Mouse (Mus musculus): ENCODE measurements around the gene Eef1a1. TPM values are rescaled to one million over a fixed set of nuclear protein-coding genes. Genes with fewer than 3 reads are reported as not detected.

Eef1a1 gene
- polyA plus RNA-seq, 2 experiments = 2,316 to 4,315 TPM

DNA sequence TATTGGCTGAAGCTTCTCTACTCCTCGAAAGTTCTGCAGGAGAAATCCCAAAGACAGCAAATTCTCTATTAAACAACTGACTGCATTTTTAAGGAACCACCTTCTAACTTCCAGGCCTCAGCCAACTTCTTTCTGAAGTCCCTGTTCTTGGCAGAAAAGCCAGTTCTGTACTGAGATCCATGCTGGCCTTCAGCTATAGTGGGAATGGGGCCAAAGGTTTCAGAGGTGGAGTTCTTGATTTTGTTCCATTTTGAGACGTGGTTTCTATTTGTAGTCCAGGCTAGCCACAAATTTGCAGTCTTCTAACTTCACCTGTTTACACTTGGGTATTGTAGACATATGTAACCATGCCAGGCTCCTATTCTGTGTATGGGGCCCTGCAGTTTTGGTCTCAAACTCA, 37.3 kb upstream of the Eef1a1 start:
- Histone ChIP-seq H3K9ac (replicated peaks) (no peak overlapping the region), H3K36me3 (replicated peaks; ENCODE audit: control insufficient read depth, insufficient read depth, low read depth) (no peaks in the 10 kb centered on the region), H3K4me1 (replicated peaks; ENCODE audit: control insufficient read depth in 2 of 2, insufficient read depth in 2 of 2, low read length in 1 of 2) (peaks cover 5 to 9% of the 10 kb centered on the region in 2 experiments; a peak in 2 of 4 replicates), H3K4me2 (ENCODE audit: low read depth) (no peak overlapping the region), H3K9me3 (ENCODE audit: control insufficient read depth, low read length) (no peaks in the 10 kb centered on the region), H3K27ac (no peak overlapping the region), H3K27me3 (ENCODE audit: control insufficient read depth, insufficient read depth, low read length) (no peaks in the 10 kb centered on the region), H3K4me3 (ENCODE audit: insufficient read depth in 1 of 2, low read depth in 2 of 2, low read length in 2 of 2) (no peak overlapping the region)
- no peak for TF ChIP-seq CTCF (IDR thresholded peaks at IDR 0.05; ENCODE audit: low read depth)
- no peak for TF ChIP-seq EP300 (IDR thresholded peaks at IDR 0.05; ENCODE audit: low read depth)
- no peak for DNase-seq (ENCODE audit: low read depth in 3 of 3, low spot score in 3 of 3)
- 59% methylated on average over 2 of the region's 2 CpGs for WGBS (ENCODE audit: insufficient replicate concordance)
- ATAC-seq (ENCODE audit: insufficient read depth) = no peak

DNA sequence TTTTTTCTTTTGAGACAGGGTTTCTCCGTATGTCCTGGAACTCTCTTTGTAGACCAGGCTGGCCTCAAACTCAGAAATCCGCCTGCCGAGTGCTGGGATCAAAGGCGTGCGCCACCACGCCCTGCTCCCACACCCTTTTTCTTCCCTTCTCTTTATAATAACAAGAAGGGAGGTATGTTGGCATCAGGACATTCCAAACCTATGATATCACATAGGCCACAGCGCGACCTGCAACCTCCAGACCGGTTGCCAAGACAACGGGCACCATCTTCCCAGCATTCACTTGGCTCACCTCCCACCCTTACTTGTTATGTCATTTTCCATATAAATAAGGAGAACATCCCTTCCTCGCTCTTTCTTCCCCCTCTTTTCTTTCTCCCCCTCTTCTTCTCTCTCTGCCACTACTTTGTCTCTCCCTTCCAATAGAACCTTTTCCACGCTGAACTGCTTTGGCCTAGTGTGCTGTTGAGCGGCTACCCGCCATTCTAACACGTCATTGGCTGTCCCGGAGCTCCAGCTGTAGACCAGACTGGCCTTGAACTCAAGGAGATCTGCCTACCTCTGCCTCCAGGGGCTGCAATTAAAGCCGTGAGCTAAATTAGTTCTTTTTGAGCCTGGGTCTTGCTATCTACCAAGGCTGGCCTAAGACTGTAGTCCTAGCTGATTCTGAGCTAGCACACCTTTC, 36.6 kb upstream of the Eef1a1 start:
- ATAC-seq (ENCODE audit: insufficient read depth) (no peak), DNase-seq (ENCODE audit: low read depth in 3 of 3, low spot score in 3 of 3) (no peak)
- Histone ChIP-seq H3K9ac (replicated peaks) (no peak overlapping the region), H3K4me2 (ENCODE audit: low read depth) (no peak overlapping the region), H3K9me3 (ENCODE audit: control insufficient read depth, low read length) (no peaks in the 10 kb centered on the region), H3K4me3 (ENCODE audit: insufficient read depth in 1 of 2, low read depth in 2 of 2, low read length in 2 of 2) (no peak overlapping the region), H3K4me1 (replicated peaks; ENCODE audit: control insufficient read depth in 2 of 2, insufficient read depth in 2 of 2, low read length in 1 of 2) (peaks cover 6 to 14% of the 10 kb centered on the region in 2 experiments; a peak in 3 of 4 replicates), H3K36me3 (replicated peaks; ENCODE audit: control insufficient read depth, insufficient read depth, low read depth) (no peaks in the 10 kb centered on the region), H3K27me3 (ENCODE audit: control insufficient read depth, insufficient read depth, low read length) (no peaks in the 10 kb centered on the region), H3K27ac (no peak overlapping the region)
- WGBS (ENCODE audit: insufficient replicate concordance) = 84% methylated on average over 17 of the region's 17 CpGs
- TF ChIP-seq EP300 (IDR thresholded peaks at IDR 0.05; ENCODE audit: low read depth) (no peak), CTCF (IDR thresholded peaks at IDR 0.05; ENCODE audit: low read depth) (no peak)

DNA sequence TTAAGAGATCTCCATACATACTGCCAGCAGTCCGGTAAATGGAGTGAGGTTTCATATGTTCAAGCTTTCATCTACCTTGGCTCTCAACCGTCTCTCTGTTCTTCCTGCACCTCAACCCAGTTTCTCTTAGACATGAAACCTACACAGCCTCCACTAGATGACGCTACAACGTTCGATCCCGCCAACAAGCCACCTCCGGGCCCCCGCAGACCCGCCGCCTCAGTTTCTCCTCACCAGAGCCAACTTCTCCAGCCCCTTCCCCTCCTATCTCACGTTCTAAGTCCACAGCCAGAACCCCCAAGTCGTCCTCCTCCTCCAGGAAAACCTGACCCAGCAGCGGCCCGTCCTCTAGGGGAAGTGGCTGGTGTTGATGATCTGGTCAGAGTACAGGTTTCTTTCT, 32.7 kb upstream of the Eef1a1 start:
- Histone ChIP-seq H3K4me1 (replicated peaks; ENCODE audit: control insufficient read depth in 2 of 2, insufficient read depth in 2 of 2, low read length in 1 of 2) (peaks cover 8 to 21% of the 10 kb centered on the region in 2 experiments), H3K9me3 (ENCODE audit: control insufficient read depth, low read length) (no peaks in the 10 kb centered on the region), H3K27me3 (ENCODE audit: control insufficient read depth, insufficient read depth, low read length) (no peaks in the 10 kb centered on the region), H3K27ac (no peak overlapping the region), H3K36me3 (replicated peaks; ENCODE audit: control insufficient read depth, insufficient read depth, low read depth) (no peaks in the 10 kb centered on the region), H3K4me2 (ENCODE audit: low read depth) (peak overlapping the region; percentile 67), H3K4me3 (ENCODE audit: insufficient read depth in 1 of 2, low read depth in 2 of 2, low read length in 2 of 2) (peak overlapping the region; percentile 43 to 65), H3K9ac (replicated peaks) (0 out of 2 replicates have a peak overlapping the region, but pooled peaks have one; percentile 18)
- DNase-seq (ENCODE audit: low read depth in 3 of 3, low spot score in 3 of 3) (no peak), ATAC-seq (ENCODE audit: insufficient read depth) (no peak)
- WGBS (ENCODE audit: insufficient replicate concordance) = 17% methylated on average over 14 of the region's 14 CpGs
- TF ChIP-seq EP300 (IDR thresholded peaks at IDR 0.05; ENCODE audit: low read depth) (no peak), CTCF (IDR thresholded peaks at IDR 0.05; ENCODE audit: low read depth) (peak; percentile 63)

DNA sequence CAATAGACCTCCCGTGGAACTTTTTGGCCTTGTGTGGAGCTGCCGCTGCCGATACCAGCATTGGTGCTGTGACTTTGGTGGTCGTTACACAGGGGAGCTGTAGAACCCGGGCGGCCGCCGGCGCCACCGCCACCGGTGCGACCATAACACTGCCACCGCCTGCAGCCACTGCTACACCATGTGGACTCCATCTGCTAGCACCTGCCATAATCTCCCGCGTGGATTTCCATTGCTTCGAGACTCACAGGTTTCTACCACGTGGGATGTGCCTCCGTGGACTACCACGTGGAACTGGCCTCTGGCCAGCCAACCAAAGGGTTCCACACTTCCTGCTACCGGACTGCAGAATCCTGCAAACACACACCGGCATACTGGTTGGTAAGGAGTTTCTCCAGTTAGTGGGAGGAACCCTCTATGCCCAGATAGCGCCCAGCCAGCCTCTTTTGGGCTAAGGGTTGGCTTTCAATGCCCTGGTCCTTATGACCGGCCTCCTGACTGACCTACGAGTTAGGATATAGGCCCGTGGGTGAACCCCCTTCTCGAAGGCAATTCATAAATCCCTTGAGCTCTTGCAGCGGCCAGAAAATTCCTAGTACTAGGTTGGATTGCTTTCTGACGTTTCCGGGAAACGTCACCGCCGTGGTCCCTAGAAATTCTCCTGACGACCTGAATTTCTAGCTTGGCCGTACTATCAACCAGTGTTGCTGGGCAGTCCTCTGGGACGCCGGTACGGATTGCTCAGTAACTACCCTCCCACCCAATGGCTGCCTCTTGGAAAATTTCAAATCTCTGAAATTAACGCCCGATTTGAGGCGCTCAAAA, 32.0 kb upstream of the Eef1a1 start:
- no peak for DNase-seq (ENCODE audit: low read depth in 3 of 3, low spot score in 3 of 3)
- TF ChIP-seq EP300 (IDR thresholded peaks at IDR 0.05; ENCODE audit: low read depth) (no peak), CTCF (IDR thresholded peaks at IDR 0.05; ENCODE audit: low read depth) (no peak)
- ATAC-seq (ENCODE audit: insufficient read depth) = peak; percentile 27; the same call in 1 of the 2 replicates
- H3K4me3 ChIP-seq (ENCODE audit: insufficient read depth in 1 of 2, low read depth in 2 of 2, low read length in 2 of 2) = peak overlapping the region; percentile 43 to 65
- peaks cover 13 to 25% of the 10 kb centered on the region in 2 experiments for H3K4me1 ChIP-seq (replicated peaks; ENCODE audit: control insufficient read depth in 2 of 2, insufficient read depth in 2 of 2, low read length in 1 of 2)
- H3K4me2 ChIP-seq (ENCODE audit: low read depth) = peak overlapping the region; percentile 67
- no peaks in the 10 kb centered on the region for H3K36me3 ChIP-seq (replicated peaks; ENCODE audit: control insufficient read depth, insufficient read depth, low read depth)
- no peaks in the 10 kb centered on the region for H3K9me3 ChIP-seq (ENCODE audit: control insufficient read depth, low read length)
- peak overlapping the region; percentile 51 for H3K9ac ChIP-seq (replicated peaks)
- H3K27me3 ChIP-seq (ENCODE audit: control insufficient read depth, insufficient read depth, low read length) = no peaks in the 10 kb centered on the region
- no peak overlapping the region for H3K27ac ChIP-seq
- WGBS (ENCODE audit: insufficient replicate concordance) = 3% methylated on average over 40 of the region's 40 CpGs
